Mouse (Mus musculus) B cell, adult 2 months (primary cell): ENCODE measurements around the gene Phf20.

Source experiments
- DNase-seq, 2 experiments: peaks; one replicate each; pipeline ENCODE4 v3.0.0; 2022

Phf20 gene

GRCm38 (mm10) chr2:156278226-156279017 lies 82.2 kb downstream of the Phf20 start:
- DNase-seq: peak; percentile 79 to 81

GRCm38 (mm10) chr2:156281227-156281626 lies 85.0 kb downstream of the Phf20 start:
- no peak for DNase-seq

DNA sequence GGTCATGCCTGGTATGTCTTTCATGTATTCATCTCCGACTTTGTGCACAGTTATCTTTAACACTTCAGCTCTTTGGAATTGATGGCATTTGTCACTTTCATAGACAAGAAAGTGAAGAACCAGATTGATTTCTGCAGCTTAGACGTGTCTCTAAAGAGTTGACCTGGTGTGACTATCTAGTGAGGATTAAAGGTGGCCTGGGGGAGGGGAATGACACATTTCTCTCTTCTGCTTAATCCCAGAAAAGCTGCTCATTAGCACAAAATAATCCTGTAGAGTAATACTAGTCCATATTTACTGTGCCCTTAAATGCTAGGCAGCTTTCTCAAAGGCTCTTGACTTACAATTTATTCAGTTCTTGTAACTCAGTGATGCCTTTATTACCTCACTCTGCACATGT lies 88.9 kb downstream of the Phf20 start:
- no peak for DNase-seq

DNA sequence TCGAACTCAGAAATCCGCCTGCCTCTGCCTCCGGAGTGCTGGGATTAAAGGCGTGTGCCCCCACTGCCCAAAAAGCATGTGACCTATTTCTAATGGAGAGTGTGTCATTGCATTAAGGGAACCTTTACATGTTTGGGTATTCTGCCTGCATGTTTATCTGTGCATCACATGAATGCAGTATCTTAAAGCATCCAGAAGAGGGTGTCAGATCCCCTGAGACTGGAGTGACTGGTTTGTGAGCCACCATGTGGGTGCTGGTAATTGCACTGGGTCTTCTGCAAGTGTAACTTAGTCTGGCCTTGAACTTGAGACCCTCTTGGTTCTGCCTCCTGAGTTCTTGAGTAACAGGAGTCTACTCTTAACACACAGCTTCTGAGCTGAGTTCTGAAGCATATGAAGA lies 90.5 kb downstream of the Phf20 start:
- DNase-seq: no peak

DNA sequence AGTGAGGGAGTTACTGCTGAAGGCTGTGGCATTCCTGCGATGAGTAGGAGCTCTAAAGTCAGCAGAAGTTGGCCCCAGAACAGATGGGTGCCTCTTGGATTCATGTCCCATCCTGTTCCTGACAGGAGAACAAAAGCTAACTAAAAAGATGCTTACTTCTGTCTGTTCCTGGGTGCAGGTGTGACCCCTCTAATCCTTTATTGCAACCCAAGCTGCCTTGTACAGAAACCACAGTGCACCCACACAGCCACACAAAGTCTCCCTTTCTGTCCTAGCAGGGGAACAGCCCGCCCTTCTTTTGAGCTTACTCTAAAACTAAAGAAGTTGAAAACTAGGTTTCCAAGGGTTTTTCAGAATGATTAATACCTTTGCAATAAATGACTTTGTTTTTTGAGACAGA lies 92.0 kb downstream of the Phf20 start:
- DNase-seq: no peak

- no peak for DNase-seq
These were observed 93.4 kb downstream of the Phf20 start for GRCm38 (mm10) chr2:156289552-156290160.

- no peak for DNase-seq
These were observed 95.7 kb downstream of the Phf20 start for GRCm38 (mm10) chr2:156291998-156292397.

- peak; percentile 52 to 55 for DNase-seq
These were observed 99.4 kb downstream of the Phf20 start for GRCm38 (mm10) chr2:156295601-156296063.

- DNase-seq: no peak
These were observed 99.9 kb downstream of the Phf20 start for GRCm38 (mm10) chr2:156296190-156296589.

- no peak for DNase-seq
These were observed 101.4 kb downstream of the Phf20 start for GRCm38 (mm10) chr2:156297653-156298052.

DNA sequence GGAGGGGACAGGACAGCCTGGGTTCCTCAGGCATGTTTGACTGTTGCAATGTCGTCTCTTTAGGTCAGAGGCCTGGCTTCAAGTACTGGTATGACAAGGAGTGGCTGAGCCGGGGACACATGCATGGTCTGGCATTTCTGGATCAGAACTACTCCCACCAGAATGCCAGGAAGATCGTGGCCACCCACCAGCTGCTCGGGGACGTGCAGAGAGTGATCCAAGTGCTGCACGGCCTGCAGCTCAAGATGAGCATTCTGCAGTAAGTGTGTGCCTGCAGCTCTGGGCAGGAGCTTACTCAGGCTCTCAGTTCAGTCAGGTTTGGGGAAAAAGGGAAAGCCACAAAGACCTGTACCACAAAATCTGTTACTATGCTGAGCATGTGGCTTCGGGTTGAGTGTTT lies 102.2 kb downstream of the Phf20 start:
- no peak for DNase-seq

DNA sequence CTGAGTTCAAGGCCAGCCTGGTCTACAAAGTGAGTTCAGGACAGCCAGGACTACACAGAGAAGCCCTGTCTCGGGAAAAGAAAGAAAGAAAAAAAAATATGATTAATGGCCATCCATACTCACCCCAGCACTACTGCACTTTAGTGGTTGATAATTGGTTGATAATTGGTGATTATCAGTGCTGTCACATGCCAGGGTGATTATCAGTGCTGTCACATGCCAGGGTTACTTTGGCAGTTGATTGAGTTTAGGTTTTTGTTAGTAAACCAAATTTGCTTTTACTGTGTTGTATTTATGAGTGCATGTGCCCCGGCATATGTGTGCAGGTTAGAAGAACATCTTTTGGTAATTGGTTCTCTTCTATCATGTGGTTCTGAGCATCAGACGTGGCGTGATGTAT lies 105.8 kb downstream of the Phf20 start:
- DNase-seq: no peak

DNA sequence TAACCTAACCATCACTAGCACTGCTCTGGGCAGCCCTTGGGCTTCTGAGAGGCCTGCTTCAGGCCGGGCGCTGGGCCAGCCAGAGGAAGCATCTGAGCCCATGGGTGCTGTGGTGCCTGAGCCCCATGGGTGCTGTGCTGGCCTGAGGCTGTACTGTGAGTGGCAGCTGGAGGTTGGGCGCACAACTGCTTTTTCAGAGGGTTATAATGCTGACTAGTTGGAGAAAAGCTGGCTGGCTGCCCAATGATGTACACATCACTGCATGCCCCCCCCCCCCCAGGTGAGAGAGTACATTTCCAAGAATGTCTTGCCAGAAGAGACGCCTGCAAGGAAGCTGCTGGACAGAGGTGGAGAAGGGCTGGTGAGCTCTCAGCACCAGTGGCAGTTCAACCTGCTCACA lies 108.1 kb downstream of the Phf20 start:
- no peak for DNase-seq

- peak; percentile 43 to 45 for DNase-seq
These were observed 109.6 kb downstream of the Phf20 start for GRCm38 (mm10) chr2:156305818-156306217.

- DNase-seq: peak; percentile 29 to 30
These were observed 111.0 kb downstream of the Phf20 start for GRCm38 (mm10) chr2:156307261-156307660.

DNA sequence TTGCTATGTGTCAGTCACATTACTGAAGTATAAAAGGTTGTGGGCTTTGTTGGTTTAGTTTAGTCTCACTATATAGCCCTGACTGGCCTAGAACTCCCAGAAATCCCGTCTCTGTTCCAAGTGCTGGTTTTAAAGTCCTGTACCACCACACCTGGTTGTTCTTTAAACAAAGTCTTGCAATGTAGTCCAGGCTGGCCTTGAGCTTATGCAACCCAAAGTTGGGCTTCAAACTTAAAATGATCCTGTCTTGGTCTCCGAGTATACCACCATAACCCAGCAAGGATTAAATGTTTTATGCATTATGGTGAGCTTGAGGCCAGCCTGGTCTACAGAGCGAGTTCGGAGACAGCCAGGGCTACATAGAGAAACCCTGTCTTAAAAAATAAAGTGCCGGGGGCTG lies 113.7 kb downstream of the Phf20 start:
- DNase-seq: no peak

DNA sequence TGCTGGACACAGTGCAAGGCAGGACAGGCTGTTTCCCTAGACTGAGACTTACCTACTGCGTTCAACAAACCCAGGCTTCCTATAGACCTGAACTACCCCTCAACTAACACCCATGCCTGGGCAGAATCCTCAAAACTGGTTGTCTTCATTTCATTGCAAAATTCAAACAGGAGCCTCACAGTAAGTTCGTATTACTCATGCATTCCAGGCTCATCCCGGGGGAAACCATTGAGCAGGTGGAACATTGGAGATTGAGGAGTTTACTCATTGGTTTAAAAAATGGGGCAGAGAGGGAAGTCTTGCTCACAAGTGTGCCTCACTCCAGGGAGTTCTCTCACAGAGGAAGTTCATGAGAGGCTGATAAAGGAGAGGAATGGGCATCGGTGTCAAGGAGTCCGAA lies 114.2 kb downstream of the Phf20 start:
- no peak for DNase-seq

DNA sequence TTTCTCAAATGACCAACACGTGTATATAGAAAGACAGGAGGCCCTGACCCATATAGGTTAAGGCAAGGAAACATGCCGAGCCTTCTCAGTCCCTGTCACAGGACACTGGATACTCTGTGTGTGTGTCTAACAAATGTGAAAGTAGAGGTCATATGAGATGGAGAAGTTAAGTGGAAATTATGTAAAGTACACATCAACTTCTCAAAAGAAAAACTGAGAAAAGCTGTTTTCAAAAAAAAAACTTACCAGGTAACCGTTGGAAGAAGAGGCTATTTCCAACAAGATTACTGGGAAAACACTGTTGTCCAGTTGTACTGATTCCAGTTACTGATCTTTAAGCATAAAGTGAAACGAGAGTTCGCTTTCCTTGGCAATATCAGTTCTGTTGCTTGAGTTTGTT lies 114.7 kb downstream of the Phf20 start:
- no peak for DNase-seq

DNA sequence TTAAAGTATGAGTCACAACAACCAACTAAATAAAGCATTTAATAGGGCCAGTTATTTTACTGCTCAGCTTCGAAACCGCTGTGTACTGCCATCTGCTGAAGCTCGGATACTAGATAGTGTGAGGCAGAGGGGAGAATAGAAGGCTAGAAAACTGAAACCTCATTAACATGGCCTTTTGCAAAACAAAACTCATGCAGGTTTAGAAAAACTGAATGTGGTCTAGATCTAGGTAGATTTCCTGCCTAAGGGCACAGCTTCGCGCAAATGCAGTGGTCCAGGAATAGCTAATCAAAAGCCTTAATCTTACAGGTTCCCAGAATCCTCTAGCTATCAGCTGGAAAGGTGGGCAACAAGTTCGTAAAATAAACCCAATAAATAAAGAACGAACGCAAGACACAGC lies 115.2 kb downstream of the Phf20 start:
- DNase-seq: peak in 1 of 2 experiments; percentile 40

- peak; percentile 66 to 76 for DNase-seq
These were observed 115.6 kb downstream of the Phf20 start for GRCm38 (mm10) chr2:156311841-156312291.

- peak; percentile 88 to 89 for DNase-seq
These were observed 116.1 kb downstream of the Phf20 start, which contains the start of the genes Cnbd2 and Scand1 for GRCm38 (mm10) chr2:156312297-156312897. Cnbd2 (plus strand) TSS chr2:156312299. Scand1 (minus strand) TSS chr2:156312704.

GRCm38 (mm10) chr2:156313153-156313552 lies 116.9 kb downstream of the Phf20 start:
- peak; percentile 41 to 48 for DNase-seq

GRCm38 (mm10) chr2:156314811-156315210 lies 118.5 kb downstream of the Phf20 start:
- DNase-seq: no peak

DNA sequence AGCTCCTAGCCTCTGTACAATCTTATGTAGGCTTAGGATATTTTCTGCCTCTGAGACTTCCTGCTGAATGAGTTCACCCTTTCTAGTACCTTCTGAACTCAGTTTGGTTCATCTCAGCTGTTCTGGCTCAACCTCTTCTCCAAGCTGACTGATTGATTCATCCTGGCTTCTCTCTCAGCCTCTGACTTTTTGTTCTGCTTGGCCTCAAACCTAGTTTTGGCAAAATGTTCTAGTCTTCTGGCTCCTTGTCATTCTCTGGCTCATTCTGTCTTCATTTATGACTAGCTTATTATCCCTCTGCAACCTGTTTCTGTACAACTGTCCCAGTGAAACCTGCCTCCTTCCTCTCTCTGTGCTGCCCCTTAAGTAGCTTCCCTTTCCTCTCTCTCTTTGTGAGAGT lies 122.2 kb downstream of the Phf20 start:
- DNase-seq: no peak
